In genomic region chr10:44459321-44460000, GRCm38 (mm10) we compare ENCODE assay signal across 8 mouse cellular contexts.
DNase-seq lines count a peak whose midpoint lies in the region; ATAC-seq lines count a peak whose summit lies in the region.

No protein-coding gene starts in this region.

- whole genome bisulfite sequencing in heart, embryonic 15.5 days = 11% methylated on average over 11 of the region's 11 CpGs
- 8% methylated on average over 11 of the region's 11 CpGs for WGBS in lung, embryonic 16.5 days

- H3K4me2 ChIP-seq in heart, embryonic 15.5 days = peak overlapping the region; percentile 97
- peak overlapping the region; percentile 96 for H3K4me2 ChIP-seq in lung, embryonic 16.5 days (ENCODE audit: low read depth, low read length)

- peak overlapping the region; percentile 41; the same call in 1 of the 2 replicates for H3K27ac ChIP-seq in heart, embryonic 15.5 days
- H3K27ac ChIP-seq in lung, embryonic 16.5 days (ENCODE audit: low read length) = peak overlapping the region; percentile 79

- ATAC-seq in heart, embryonic 15.5 days (replicated peaks; ENCODE audit: insufficient number of reproducible peaks, insufficient read depth, low FRiP score, low read depth) = no peak
- ATAC-seq in lung, embryonic 16.5 days (ENCODE audit: low read depth) = no peak

- H3K9me3 ChIP-seq in heart, embryonic 15.5 days (replicated peaks) = no peaks in the 10 kb centered on the region
- H3K9me3 ChIP-seq in lung, embryonic 16.5 days (ENCODE audit: control insufficient read depth, low read length) = no peaks in the 10 kb centered on the region

- H3K9ac ChIP-seq in heart, embryonic 15.5 days = no peak overlapping the region
- H3K9ac ChIP-seq in lung, embryonic 16.5 days (ENCODE audit: low read length) = peak overlapping the region; percentile 72

- peak overlapping the region; percentile 67 for H3K4me3 ChIP-seq in heart, embryonic 15.5 days
- peak overlapping the region; percentile 73 for H3K4me3 ChIP-seq in lung, embryonic 16.5 days (ENCODE audit: low read length)

- peaks cover 22% of the 10 kb centered on the region for H3K4me1 ChIP-seq in heart, embryonic 15.5 days (replicated peaks)
- H3K4me1 ChIP-seq in lung, embryonic 16.5 days (replicated peaks; ENCODE audit: control insufficient read depth, insufficient read depth, low read length) = peaks cover 16% of the 10 kb centered on the region

- H3K27me3 ChIP-seq in heart, embryonic 15.5 days = peaks cover 58% of the 10 kb centered on the region
- peaks cover 6% of the 10 kb centered on the region; the same call in 1 of the 2 replicates for H3K27me3 ChIP-seq in lung, embryonic 16.5 days (ENCODE audit: control insufficient read depth, insufficient read depth, low read depth, low read length)

- no peaks in the 10 kb centered on the region for H3K36me3 ChIP-seq in heart, embryonic 15.5 days
- no peaks in the 10 kb centered on the region for H3K36me3 ChIP-seq in lung, embryonic 16.5 days (ENCODE audit: control insufficient read depth, insufficient read depth, low read length)

- peak; percentile 12 to 22 for DNase-seq in B cell, adult 2 months
- DNase-seq in MEL-GATA-1-ER (ENCODE audit: extremely low read depth, low read depth) = peak; percentile 23
- no peak for DNase-seq in thymus, postnatal 36 days
- DNase-seq in layer of hippocampus, postnatal 10 days (ENCODE audit: low spot score in 2 of 2) = no peak
- DNase-seq in thymus, postnatal 0 days (ENCODE audit: low spot score) = no peak
- no peak for DNase-seq in cerebellum, adult 9-11 months

Comparison
In these comparisons a context has a peak if more than half of its experiments do, and no peak if none do; other contexts are left out.
1. DNase-seq: peak in B cell, adult 2 months (2 of 2) and MEL-GATA-1-ER (single experiment); none in thymus, postnatal 36 days (0 of 2), layer of hippocampus, postnatal 10 days (0 of 2), thymus, postnatal 0 days (single experiment) and cerebellum, adult 9-11 months (single experiment).